Mouse (Mus musculus) WW6 (cell line): ENCODE data around the gene Nrcam.

Experiments used
- DNase-seq: peaks from one replicate; pipeline ENCODE4 v3.0.0-alpha.2; 2013; ENCODE audit warnings: low read depth, low spot score

Nrcam gene

DNA sequence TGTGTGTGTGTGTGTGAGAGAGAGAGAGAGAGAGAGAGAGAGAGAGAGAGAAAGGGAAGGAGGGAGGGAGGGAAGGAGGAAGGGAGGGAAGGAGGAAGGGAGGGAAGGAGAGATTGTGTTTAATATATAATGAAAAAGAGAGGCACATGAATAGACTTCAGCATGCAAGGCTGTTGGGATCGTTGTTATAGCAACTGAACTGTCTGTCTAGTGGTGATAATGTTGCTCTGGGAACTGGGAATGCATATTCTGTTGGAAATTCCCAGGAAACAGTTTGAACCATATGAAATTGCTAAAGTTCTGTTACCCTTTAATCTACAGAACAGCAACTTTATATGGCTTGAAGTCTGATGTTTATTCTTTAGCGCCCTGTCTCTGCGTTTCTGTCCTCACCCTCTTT is 104.0 kb downstream of the Nrcam start:
- DNase-seq = no peak

GRCm38 (mm10) chr12:44437046-44437827 is 108.6 kb downstream of the Nrcam start:
- DNase-seq = no peak

DNA sequence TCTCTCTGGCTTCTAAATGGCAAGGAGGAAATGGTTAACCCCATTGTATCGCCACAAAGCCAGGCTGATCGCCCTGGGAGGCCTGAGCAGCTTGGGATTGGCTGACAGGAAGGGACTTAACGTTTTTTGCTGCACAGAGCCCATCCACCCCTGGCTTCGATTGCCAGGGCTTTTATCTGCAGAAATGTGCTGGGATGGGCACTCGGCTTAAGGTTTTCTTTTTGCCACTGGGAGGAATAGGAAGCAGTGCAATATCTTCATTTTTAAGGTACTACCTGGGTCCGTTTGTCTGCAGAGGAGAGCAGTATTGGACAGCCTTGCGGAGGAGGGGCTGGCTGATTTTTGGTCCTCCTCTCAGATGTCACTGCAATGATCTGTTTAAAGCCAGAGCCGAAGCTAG is 110.2 kb downstream of the Nrcam start:
- no peak for DNase-seq

DNA sequence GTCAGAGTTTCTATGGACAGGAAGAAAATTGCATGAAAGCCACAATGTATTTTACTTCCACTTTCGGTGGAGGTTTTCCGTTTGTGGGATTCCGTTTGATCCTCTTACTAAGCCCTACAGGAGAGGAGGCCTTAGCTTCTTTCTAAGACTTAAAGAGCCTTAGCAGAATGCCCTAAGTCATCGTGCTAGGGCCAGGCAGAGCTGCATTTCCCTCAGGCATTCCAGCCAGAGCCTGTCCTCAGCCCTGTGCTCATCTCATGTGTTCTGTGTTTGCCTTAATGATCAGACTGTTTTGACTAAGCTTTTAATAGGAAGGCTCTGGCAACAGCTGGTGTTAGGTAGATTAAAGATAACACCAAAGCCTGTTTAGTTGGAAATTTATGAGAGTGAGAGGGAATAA is 111.5 kb downstream of the Nrcam start:
- no peak for DNase-seq

- DNase-seq = no peak
These were observed 122.2 kb downstream of the Nrcam start for GRCm38 (mm10) chr12:44450930-44451329.

- DNase-seq = no peak
These were observed 123.1 kb downstream of the Nrcam start for GRCm38 (mm10) chr12:44451742-44452141.

DNA sequence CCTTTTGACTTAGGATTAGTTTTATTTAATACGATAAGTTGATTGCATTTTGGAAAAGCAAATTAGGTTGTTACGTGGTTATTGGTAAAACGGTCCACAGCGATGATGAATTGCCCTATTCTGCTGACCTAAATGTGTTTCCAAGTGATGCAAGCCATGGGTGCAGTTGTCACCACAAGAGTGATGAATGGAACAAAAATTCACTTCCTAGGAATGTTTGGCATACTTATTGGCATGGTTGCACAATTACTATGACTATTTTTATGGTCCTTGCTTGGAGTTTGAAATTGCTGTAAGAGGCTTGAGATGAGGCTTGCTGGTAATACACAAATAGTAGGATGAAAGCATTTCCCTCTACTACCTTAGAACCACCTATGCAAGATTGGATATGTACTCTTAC is 125.1 kb downstream of the Nrcam start:
- no peak for DNase-seq

- no peak for DNase-seq
These were observed 129.3 kb downstream of the Nrcam start for GRCm38 (mm10) chr12:44457961-44458360.

DNA sequence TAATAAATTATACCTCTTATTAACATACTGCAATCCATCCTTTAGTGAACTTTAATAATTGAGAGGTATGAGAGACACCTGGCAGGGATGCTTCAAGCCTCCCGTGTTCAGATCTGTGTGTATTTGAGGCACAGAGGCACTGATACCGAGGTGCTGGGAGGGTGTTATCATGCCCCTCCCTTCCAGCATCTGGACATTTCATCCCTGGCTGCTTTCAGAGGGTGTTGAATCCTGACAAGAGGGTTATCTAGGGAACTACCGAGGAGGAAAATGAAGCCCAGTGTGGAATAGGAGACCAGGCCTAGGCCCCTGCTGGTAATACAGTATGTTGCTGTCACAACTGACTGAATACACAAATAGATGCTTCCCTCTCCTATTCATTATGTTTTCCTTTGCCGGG is 133.8 kb downstream of the Nrcam start:
- DNase-seq = no peak

DNA sequence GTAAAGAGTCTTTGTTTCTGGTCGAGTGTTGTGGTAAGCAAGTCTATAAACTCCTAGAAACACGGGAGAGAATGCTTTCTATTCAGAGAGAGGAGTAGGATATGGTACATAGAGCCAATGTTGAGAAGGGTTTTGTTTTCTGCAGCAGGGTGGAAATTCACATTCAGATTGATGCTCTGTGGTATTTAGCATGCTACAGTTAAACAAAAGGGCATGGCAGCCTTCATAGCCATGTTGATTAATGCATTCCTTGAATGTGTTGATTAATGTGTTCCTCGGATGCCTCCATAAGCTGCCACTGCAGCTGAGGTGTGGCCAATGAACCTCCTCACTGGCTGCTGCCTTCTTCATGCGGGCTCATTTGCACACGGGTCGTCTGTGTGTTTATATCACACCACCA is 134.3 kb downstream of the Nrcam start:
- no peak for DNase-seq

DNA sequence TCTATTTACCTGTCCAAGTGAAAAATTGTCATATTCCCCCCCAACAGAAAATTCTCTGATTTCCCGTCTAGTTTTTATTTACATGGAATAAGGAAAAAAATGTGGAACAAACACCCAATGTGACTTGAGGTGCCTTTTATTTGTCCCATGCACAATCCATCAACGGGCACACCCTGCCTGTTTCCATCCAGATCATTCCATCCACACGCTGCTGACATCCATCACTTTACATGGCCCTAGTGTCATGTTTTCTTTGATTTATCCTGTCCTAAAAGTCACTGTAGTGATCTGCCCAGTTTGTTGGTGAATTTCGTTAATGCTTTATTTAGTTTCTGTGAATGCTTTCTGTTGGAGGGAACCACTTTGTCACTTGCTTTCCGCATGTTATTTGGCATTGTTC is 142.4 kb downstream of the Nrcam start:
- DNase-seq = no peak

DNA sequence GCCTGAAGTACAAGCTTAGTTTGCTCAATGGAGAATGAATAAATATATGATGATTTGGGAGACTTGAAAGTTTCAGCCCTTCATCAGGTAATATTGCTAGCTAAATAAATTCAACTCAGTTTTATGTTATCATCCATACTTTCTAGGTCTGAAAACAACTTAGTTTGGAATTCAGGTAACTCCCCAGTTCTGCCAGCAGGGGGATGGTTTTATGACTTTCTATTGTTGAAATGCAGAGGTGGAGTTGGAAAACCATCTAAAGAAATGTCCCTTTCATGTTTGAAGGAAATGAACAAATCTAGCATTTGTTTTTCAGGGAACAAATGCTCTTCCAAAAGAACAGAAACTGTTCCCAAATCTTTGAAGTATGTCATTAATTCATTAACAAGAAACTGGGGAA is 146.7 kb downstream of the Nrcam start:
- DNase-seq = no peak

DNA sequence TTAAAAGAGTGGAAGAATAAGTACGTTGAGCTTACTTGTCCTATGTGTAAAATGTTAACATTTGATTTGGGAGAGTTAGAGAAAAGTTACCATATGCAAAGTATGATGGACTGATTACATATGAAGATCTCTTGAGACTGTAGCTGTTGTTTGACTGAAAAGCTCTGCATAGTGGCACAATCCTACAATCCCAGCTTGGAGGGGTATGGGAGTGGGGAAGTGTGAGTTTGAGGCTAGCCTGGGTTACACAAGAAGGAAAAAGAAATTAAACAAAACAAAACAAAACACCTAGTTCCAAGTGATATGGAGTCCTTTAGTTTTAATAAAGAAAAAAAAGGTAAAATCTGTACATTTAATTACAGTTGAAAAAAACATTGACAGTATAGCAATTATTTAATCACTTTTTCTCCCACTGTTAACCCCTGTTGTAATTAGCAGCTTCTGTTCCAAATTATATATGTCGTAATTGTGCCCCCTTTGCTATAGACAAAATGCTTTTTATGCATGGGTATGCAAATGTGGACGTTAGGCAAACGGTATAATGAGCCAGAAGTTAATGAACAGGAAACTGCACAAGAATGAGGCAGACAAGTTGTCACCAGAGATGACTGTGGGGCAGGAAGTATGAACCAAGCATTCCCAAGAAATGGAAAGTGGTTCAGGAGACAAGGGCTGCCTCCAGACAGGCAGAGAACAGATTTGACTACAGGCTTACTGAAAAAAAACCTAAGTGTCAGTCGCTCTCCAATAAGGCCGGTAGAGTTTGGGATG is 150.8 kb downstream of the Nrcam start:
- DNase-seq = no peak

- no peak for DNase-seq
These were observed 151.3 kb downstream of the Nrcam start for GRCm38 (mm10) chr12:44480031-44480419.

DNA sequence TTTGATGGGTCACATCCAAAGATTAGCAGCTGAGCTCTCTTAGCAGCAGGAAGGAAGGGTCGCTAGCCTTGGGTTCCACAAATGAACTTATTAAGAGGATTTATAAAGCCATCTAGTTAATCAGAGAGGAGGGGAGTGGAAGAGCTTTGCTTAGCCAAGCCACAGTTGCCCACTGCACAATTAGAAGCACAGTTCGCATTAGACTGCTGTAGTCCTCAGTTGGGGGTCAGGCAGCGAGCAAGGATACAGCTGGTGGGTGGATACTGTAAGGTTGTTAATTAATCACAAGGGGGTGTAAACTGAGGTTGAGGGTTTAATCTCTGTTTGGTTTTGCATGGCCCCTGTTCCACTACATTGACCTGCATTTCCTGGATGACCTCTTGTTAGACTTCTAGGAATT is 152.7 kb downstream of the Nrcam start:
- no peak for DNase-seq

DNA sequence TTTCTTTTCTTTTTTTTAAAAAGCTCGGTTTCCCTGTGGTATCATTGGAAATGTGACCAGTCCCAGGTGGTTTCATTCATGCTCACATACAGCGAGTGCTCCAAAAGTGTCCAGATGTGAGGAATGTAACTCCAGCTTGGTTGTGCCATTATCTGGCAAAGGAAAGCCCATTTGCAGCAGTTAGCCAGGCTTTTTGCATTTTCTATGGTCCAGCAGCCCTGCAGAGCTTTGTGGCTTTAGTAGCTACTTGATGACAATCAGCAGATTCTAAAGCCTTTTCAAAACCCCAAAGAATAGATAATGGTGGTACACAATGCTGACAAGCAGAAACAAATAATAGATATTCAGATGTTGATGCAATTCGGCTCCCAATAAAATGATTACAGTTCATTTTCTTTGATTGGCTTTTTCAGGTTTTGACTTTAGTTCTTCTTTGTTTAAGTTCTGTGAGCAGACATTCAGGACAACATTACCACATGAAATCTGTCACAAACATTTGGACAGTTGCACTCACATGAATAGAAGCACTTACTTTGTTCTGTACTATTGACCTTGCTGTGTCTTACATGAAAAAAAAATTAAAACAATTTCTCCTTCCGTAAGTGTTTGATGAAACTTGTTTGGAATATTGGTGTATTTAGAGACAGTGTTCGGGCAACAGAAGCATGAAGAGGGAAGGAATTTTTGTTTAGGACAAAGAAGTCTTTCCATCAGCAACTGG is 164.2 kb downstream of the Nrcam start:
- no peak for DNase-seq

DNA sequence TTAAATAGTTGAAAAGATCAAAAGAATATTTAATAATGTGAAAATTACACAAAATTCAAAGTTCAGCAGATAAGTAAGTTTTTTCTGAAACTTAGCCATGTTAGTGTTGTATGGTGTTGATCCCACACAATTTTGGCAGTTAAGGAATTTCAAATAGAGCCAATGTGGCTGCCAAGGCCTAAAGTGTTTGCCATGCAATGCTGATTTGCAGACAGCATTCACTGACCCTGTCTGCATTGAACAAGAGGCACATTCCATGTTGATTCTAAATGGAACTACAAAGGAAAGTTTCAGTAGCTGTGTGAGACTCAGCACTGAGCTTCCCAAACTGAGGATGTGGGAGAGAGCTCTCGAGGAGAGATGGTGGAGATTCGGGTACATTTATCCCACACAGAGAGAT is 169.1 kb downstream of the Nrcam start:
- no peak for DNase-seq

GRCm38 (mm10) chr12:44498872-44499271 is 170.2 kb downstream of the Nrcam start:
- DNase-seq = no peak

- no peak for DNase-seq
These were observed 173.3 kb downstream of the Nrcam start for GRCm38 (mm10) chr12:44501807-44502487.

GRCm38 (mm10) chr12:44503737-44504136 is 175.1 kb downstream of the Nrcam start:
- no peak for DNase-seq

GRCm38 (mm10) chr12:44508635-44509034 is 179.9 kb downstream of the Nrcam start:
- DNase-seq = no peak
